Mouse (Mus musculus) ES-E14 (cell line): ENCODE measurements around the gene Zbtb8a.

Source experiments
- CHD2 ChIP-seq: IDR thresholded peaks from 2 replicates; pipeline ENCODE4 v1.6.1; 2014; ENCODE audit warnings: mild to moderate bottlenecking, low read depth, low read length, inconsistent platforms
- HCFC1 ChIP-seq: IDR thresholded peaks from 2 replicates; pipeline ENCODE4 v1.6.1; 2012; ENCODE audit warnings: low read length, inconsistent platforms, borderline replicate concordance; ENCODE audit not compliant: insufficient read depth
- ZC3H11A ChIP-seq: IDR thresholded peaks from 2 replicates; pipeline ENCODE4 v1.6.1; 2012; ENCODE audit warnings: low read depth, mild to moderate bottlenecking, inconsistent platforms, low read length, borderline replicate concordance
- ZNF384 ChIP-seq: IDR thresholded peaks from 2 replicates; pipeline ENCODE4 v1.6.1; 2012; ENCODE audit warnings: low read depth, low read length, inconsistent platforms

- TF ChIP-seq ZNF384 (no peak), ZC3H11A (no peak), CHD2 (no peak), HCFC1 (no peak)
These were observed 16.4 kb upstream of the Zbtb8a start for GRCm38 (mm10) chr4:129394089-129394870.
